Mouse (Mus musculus) gastrocnemius, postnatal 25 days (tissue): ENCODE results near the gene Serpina1c. TPM values are rescaled to one million over a fixed set of nuclear protein-coding genes. Genes with fewer than 3 reads are reported as not detected.
"Not testable (repeated sequence)": the region's sequence is repeated elsewhere in the genome, so short reads cannot be mapped to it uniquely, and the experiment has no call there.

Source experiments
- DNase-seq: peaks from one replicate; pipeline ENCODE4 v3.0.0; 2022
- long read RNA-seq, 2 experiments: library from polyadenylated mRNA; stranded (forward); transcript quantifications; one replicate each; pipeline ENCODE4 v2.0.0; 2021
- total RNA-seq, 2 experiments: library from RNA; stranded (reverse); gene quantifications; 1 replicate in 1 of 2; 2 replicates in 1 of 2; pipeline ENCODE4 v1.2.3; 2021

The Serpina1c gene
- not detected for total RNA-seq
- long read RNA-seq, experiment 1 = 0 reads
- long read RNA-seq, experiment 2 = 0 reads

DNA sequence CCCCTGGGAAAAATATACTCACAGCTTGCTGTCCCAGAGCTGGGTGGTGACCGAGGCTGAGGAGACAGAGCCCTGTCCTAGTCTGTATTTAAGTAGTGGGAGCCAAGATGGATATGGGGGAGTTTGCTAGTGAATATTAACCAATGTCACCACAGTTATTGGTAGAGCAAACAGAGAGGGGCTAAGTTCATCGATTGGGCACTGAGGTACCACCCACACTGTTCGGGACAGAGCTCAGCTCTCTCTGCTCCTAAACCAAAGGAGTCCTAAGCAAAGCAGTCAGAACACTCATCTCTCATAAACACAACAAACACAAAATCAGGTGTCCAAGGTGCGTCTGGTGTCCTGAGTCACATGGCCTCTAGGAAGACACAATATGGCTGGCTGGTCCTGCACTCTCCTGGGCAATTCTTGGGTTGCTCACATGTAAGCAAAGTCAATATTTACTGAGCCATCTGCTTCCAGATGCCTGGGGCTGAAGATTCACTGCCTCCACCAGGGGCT is at the start of gene Serpina1c:
Serpina1c (minus strand) TSS at position 51 of the 504 bp plus-strand sequence.
- DNase-seq = not testable (repeated sequence)

DNA sequence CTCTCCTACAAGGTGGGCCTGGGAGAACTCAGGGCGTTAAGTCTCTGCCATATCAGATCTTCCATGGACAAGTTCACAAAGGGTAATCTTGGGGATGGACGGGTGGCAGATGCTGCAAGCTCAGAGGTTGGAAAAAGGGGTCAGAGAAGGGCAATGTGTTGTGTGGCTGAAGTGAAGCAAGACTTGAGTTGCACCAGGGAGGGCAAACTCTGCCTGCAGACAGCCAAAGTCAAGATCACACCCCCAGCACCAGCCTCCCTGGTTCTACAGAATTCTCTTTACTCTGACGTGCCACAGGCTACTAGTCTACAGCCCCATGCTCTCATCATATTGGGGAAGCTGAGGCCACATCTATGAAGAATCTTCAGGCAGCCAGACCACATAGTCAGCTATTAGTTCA is 48.3 kb upstream of the Serpina1c start:
- DNase-seq = not testable (repeated sequence)

DNA sequence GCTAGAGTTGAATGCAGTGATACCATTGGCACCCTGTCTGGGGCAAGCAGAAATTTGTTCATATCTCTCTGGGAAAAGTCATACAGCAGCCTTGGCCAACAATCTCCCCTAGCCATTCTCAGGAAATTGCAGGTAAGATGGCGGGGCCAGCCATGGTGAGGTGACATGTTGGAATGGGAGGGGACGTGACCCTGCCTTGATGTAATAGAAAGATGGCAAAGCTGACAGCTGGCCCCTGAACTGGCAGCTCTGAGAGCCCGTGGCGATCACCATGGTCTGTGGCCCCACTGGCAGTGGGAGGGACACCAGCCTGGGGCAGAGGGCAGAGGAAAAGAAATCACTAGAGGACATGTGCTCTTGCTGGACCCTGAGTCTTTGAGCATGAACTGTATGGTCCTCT is 41.6 kb upstream of the Serpina1c start:
- DNase-seq = no peak

DNA sequence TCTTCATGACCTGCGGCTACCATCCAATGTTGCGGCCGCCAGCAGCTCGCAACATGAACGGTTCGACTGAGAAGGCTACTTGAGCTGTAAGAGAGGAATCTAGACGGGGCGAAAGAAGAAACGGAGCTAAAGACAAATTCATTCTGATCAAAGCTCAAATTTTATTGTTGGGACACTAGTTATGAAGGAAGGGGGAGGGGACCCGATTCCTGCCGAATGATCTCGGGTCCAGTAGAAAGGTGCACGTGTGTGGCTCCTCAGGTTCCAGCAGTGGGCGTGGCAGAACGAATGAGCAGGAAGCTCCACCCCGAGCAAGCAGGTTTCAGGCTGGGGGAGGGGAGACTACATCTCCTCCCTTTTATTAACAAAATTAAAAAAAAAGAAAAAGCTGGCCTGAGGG is 4.5 kb upstream of the Serpina1c start:
- DNase-seq = not testable (repeated sequence)

DNA sequence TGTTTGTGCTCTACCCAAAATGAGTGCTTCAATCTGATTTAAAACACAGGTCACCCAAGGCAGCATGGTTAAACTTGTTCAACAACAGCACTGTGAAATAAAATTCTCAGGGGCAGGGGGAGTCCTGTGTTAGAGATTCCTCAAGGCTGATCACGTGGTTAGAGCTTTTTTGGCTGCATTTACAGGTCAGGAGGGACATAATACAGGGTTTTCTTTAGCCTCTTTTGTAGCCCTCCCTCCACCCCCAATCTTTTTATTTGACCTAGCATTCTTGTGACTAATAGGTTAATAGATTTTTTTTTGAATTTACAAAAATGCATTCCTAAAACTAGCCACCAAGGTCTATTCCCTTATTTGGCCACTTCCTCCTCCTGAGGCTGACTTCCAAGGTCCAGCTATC is 3.1 kb upstream of the Serpina1c start:
- not testable (repeated sequence) for DNase-seq

DNA sequence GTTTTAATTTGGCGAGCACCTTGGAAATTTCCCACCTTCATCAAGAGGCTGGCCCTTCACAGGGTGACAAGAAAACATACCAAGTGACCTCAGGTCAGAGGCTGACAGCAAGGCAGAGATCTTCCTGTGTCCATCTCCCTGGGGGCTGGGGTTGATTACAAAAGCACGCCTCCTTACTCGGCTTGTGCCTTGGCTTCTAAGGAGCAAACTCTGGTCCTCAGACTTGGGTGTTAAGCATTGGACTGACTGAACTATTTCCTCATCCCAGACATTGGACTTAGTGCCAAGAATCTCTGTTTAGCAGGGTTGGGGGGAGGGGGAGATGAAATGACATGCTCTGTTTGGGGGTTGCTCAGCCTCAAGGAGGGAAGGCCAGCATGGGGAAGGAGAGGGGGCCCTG is 2.8 kb downstream of the Serpina1c start:
- DNase-seq = not testable (repeated sequence)

DNA sequence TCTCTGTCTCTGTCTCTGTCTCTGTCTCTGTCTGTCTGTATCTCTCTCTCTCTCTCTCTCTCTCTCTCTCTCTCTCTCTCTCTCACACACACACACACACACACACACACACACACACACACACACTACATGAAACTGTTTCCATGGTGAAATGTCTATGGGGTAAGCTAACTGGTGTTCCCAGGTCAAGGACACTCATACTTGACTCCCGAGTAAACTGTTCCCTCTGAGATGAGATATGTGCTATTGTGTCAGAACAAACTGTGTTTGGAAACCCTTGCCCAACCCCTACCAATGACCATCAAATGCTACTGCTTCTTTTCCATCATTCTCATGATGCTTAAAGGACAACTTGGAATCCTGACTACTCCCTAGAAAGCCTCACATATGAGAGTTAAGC is 37.8 kb downstream of the Serpina1c start:
- DNase-seq = not testable (repeated sequence)

DNA sequence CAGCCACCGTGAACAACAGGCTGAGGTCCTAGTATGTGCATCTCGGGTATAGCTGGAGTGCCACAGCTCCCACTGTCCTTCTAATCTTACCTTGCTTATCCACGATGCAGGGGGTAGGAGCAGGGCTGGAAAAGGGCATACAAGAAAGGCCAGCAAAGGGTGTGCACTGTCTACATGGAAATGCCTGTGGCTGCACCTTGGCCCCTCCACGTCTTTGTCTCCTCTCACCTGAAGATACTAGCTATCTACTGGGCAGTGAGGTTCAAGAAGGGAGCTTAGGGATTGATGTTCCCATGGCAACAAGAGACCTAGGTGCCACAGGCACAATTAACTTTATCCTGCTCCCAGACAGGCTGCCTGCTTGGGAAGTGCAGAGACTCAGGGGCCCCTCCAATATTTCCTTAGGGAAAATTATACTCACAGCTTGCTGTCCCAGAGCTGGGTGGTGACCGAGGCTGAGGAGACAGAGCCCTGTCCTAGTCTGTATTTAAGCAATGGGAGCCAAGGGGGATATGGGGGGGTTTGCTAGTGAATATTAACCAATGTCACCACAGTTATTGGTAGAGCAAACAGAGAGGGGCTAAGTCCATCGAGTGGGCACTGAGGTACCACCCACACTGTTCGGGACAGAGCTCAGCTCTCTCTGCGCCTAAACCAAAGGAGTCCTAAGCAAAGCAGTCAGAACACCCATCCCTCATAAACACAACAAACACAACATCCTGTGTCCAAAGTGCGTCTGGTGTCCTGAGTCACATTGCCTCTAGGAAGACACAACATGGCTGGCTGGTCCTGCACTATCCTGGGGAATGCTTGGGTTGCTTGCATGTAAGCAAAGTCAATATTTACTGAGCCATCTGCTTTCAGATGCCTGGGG is 41.3 kb downstream of the Serpina1c start, which contains the start of gene Serpina1a:
Serpina1a (minus strand) TSS at position 462 of the 874 bp plus-strand sequence.
- DNase-seq = not testable (repeated sequence)

DNA sequence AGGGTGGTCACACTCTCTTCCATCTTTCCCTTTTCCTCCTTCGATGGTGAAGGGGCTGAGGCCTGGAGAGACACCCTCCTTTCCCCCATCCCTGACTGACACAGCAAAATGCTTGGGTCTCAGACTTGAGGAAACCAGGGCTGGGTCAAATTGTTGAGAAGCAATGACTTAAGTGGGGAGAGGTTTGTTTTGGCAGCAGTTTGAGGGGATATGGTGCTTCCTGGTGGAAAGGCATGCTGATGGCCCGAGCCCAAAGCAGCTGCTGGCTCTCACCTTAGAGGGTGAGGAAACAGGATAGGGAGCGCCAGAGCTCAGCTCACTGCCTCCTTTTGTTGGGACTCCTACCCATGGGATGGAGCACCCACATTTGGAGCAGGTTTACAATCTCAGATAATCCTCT is 43.7 kb downstream of the Serpina1c start:
- no peak for DNase-seq

DNA sequence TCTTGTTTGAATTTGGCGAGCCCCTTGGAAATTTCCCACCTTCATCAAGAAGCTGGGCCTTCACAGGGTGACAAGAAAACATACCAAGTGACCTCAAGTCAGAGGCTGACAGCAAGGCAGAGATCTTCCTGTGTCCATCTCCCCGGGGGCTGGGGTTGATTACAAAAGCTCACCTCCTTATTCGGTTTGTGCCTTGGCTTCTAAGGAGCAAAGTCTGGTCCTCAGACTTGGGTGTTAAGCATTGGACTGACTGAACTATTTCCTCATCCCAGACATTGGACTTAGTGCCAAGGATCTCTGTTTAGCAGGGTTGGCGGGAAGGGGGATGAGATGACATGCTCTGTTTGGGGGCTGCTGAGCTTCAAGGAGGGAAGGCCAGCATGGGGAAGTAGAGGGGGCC is 44.1 kb downstream of the Serpina1c start:
- DNase-seq = not testable (repeated sequence)

DNA sequence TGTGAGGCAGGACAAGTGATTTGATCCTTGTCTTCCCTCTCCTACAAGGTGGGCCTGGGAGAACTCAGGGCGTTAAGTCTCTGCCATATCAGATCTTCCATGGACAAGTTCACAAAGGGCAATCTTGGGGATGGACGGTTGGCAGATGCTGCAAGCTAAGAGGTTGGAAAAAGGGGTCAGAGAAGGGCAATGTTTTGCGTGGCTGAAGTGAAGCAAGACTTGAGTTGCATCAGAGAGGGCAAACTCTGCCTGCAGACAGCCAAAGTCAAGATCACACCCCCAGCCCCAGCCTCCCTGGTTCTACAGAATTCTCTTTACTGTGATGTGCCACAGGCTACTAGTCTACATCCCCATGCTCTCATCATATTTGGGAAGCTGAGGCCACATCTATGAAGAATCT is 45.1 kb downstream of the Serpina1c start:
- not testable (repeated sequence) for DNase-seq

DNA sequence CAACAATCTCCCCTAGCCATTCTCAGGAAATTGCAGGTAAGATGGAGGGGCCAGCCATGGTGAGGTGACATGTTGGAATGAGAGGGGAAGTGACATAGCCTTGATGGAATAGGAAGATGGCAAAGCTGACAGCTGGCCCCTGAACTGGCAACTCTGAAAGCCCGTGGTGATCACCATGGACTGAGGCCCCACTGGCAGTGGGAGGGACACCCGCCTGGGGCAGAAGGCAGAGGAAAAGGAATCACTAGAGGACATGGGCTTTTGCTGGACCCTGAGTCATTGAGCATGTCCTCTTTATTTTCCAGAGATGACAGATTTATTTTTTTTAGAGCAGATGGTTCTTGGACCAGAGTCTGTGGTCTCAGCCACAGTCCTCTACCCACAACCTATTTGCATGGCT is 51.7 kb downstream of the Serpina1c start:
- not testable (repeated sequence) for DNase-seq

Other genes starting within 250 kb of the Serpina1c start
- not detected for gene Serpina6, start 247.7 kb downstream of the Serpina1c start, total RNA-seq
- gene Serpina16, start 228.7 kb downstream of the Serpina1c start, total RNA-seq = not detected
- gene Serpina1f, start 209.4 kb downstream of the Serpina1c start, total RNA-seq = not detected
- gene Serpina1d, start 131.3 kb downstream of the Serpina1c start, total RNA-seq = not detected
- gene Serpina1b, start 74.5 kb downstream of the Serpina1c start, total RNA-seq = not detected
- gene Serpina1a, start 41.3 kb downstream of the Serpina1c start, total RNA-seq = not detected
- gene Serpina1e, start 54.1 kb upstream of the Serpina1c start, total RNA-seq = under 1 TPM in 1 of 2 experiments, not detected in 1; 0.27 TPM
- gene Serpina11, start 85.1 kb upstream of the Serpina1c start, total RNA-seq = not detected
- gene Serpina9, start 108.9 kb upstream of the Serpina1c start, total RNA-seq = not detected
- gene Serpina12, start 139.6 kb upstream of the Serpina1c start, total RNA-seq = not detected
- not detected for gene Serpina5, start 196.2 kb upstream of the Serpina1c start, total RNA-seq
- gene Serpina3a, start 207.8 kb upstream of the Serpina1c start, total RNA-seq = not detected
- gene Serpina3b, start 223.1 kb upstream of the Serpina1c start, total RNA-seq = not detected
- gene Serpina3c, start 249.0 kb upstream of the Serpina1c start, total RNA-seq = 1 to 10 TPM in 1 of 2 experiments, under 1 TPM in 1; 0.72 to 6.2 TPM